Mouse (Mus musculus) spleen, adult 2 months (tissue): ENCODE data around the gene Tamm41. TPM values are rescaled to one million over a fixed set of nuclear protein-coding genes. Genes with fewer than 3 reads are reported as not detected.

Source experiments
- DNase-seq, 2 experiments: peaks; one replicate each; pipeline versions ENCODE4 v3.0.0 to v3.0.0-alpha.2; 2012 to 2021; ENCODE audit warnings: low spot score in 2 of 2, low read depth in 1 of 2
- H3K27ac ChIP-seq: fragments of 200-500 bp; 2 replicates; pipeline ENCODE4 v1.5.1; 2012; ENCODE audit warnings: low read length, inconsistent platforms; ENCODE audit not compliant: insufficient read depth
- H3K27me3 ChIP-seq: fragments of 200-500 bp; 2 replicates; pipeline ENCODE4 v1.6.1; 2012; ENCODE audit warnings: mild to moderate bottlenecking, moderate library complexity, low read length, inconsistent platforms; ENCODE audit not compliant: control insufficient read depth, insufficient read depth
- H3K36me3 ChIP-seq: fragments of 200-500 bp; 2 replicates; pipeline ENCODE4 v1.6.1; 2012; ENCODE audit warnings: mild to moderate bottlenecking, low read length, inconsistent platforms; ENCODE audit not compliant: control insufficient read depth, insufficient read depth
- H3K4me1 ChIP-seq: fragments of 200-500 bp; 2 replicates; pipeline ENCODE4 v1.6.1; 2011; ENCODE audit warnings: inconsistent platforms; ENCODE audit not compliant: control insufficient read depth, insufficient read depth, insufficient read length
- H3K4me3 ChIP-seq: fragments of 200-500 bp; 2 replicates; pipeline ENCODE4 v1.5.1; 2011; ENCODE audit warnings: mild to moderate bottlenecking, inconsistent platforms; ENCODE audit not compliant: insufficient read depth, insufficient read length; ENCODE audit errors: extremely low read depth
- CTCF ChIP-seq: fragments of 200-500 bp; IDR thresholded peaks from 2 replicates; pipeline ENCODE4 v1.5.1; 2011; ENCODE audit warnings: mild to moderate bottlenecking, inconsistent platforms; ENCODE audit not compliant: insufficient read depth, insufficient read length, insufficient replicate concordance; ENCODE audit errors: extremely low read depth
- POLR2A ChIP-seq: fragments of 200-500 bp; IDR thresholded peaks from 2 replicates; pipeline ENCODE4 v1.6.1; 2011; ENCODE audit warnings: low read depth, low read length, inconsistent platforms
- WGBS: fragments of 180-500 bp; shearing (Covaris S2); methylation state at CpG from one replicate; pipeline ENCODE4 v1.1.7; 2018; 5-methylcytosine and 5-hydroxymethylcytosine counted together
- polyA plus RNA-seq: library from polyadenylated mRNA; depleted of rRNA; stranded (reverse); fragments of >200 nt; gene quantifications from 2 replicates; pipeline ENCODE4 v1.2.3, GENCODE M21; 2012

Gene Tamm41
- polyA plus RNA-seq, 1 experiment = 24.3 TPM

DNA sequence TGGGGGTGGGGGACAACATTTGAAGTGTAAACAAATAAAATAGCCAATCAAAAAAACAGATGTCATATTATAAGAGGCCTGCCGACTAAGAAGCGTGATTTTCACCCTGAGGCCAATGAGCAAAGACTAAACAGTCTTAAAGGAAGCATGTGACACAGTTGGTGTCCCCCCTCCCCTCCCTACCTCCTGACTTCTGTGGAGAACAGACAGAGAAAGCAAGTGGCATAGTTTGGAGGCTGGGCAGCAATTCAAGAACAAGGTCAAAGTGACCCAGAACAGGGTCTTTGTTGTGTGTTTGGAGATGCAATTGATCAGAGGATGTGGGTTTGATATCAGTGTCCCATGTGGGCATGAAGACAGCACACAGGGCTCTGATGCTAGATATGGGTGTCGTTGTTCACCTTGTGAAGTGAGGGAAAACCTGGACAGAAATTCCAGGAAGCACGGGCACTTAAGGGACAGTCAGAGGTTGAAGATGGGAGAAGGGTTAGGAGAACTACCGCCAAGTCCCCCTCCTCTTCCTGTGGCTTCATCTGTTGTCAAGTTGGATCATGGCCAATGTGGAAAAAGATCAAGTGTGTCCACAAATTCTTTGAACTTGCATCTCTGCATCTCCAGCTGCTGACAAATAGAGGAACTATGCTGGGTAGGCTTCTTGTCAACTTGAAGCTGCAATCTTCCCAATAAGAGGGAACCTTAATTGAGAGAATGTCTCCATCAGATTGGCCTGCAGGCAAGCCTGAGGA lies 25.1 kb upstream of the Tamm41 start:
- H3K27me3 ChIP-seq = no peaks in the 10 kb centered on the region
- DNase-seq = no peak
- 63% methylated on average over 5 of the region's 5 CpGs for WGBS
- H3K4me1 ChIP-seq = no peaks in the 10 kb centered on the region
- H3K36me3 ChIP-seq = no peaks in the 10 kb centered on the region
- H3K4me3 ChIP-seq = no peak overlapping the region
- no peak overlapping the region for H3K27ac ChIP-seq
- TF ChIP-seq POLR2A (no peak), CTCF (no peak)

GRCm38 (mm10) chr6:115059227-115059626 lies 21.6 kb upstream of the Tamm41 start:
- no peak overlapping the region for H3K4me3 ChIP-seq
- TF ChIP-seq POLR2A = no peak
- TF ChIP-seq CTCF = no peak
- DNase-seq = no peak
- H3K27ac ChIP-seq = no peak overlapping the region
- 48% methylated on average over 5 of the region's 5 CpGs for WGBS
- H3K27me3 ChIP-seq = no peaks in the 10 kb centered on the region
- H3K36me3 ChIP-seq = no peaks in the 10 kb centered on the region
- H3K4me1 ChIP-seq = no peaks in the 10 kb centered on the region

- H3K27me3 ChIP-seq = no peaks in the 10 kb centered on the region
- no peak for TF ChIP-seq POLR2A
- DNase-seq = no peak
- 51% methylated on average over 2 of the region's 2 CpGs for WGBS
- H3K4me1 ChIP-seq = no peaks in the 10 kb centered on the region
- no peak overlapping the region for H3K27ac ChIP-seq
- no peaks in the 10 kb centered on the region for H3K36me3 ChIP-seq
- H3K4me3 ChIP-seq = no peak overlapping the region
These were observed 19.0 kb upstream of the Tamm41 start for GRCm38 (mm10) chr6:115056699-115057098.

DNA sequence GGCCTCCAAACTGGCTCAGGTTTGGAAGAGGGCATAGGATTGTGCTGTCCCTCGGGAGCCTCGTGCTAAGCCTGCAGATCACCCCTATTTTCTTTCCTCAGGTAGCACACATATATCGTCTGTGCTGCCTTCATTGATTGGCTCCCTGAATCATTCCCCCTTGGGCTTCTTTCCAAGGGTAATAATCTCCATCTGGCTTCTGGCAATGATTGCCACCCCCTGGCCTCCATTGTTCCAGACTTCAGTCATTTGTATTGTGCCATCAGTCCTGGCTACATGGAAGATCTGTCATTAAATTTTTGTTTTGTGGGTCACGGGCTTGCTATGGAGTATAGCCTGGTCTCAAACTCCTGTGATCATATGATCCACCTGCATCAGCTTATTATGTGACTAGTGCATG lies 17.8 kb upstream of the Tamm41 start:
- Histone ChIP-seq H3K27ac (no peak overlapping the region), H3K27me3 (no peaks in the 10 kb centered on the region), H3K4me1 (no peaks in the 10 kb centered on the region), H3K4me3 (no peak overlapping the region), H3K36me3 (no peaks in the 10 kb centered on the region)
- TF ChIP-seq POLR2A = no peak
- TF ChIP-seq CTCF = no peak
- 77% methylated on average over 4 of the region's 4 CpGs for WGBS
- DNase-seq = no peak

DNA sequence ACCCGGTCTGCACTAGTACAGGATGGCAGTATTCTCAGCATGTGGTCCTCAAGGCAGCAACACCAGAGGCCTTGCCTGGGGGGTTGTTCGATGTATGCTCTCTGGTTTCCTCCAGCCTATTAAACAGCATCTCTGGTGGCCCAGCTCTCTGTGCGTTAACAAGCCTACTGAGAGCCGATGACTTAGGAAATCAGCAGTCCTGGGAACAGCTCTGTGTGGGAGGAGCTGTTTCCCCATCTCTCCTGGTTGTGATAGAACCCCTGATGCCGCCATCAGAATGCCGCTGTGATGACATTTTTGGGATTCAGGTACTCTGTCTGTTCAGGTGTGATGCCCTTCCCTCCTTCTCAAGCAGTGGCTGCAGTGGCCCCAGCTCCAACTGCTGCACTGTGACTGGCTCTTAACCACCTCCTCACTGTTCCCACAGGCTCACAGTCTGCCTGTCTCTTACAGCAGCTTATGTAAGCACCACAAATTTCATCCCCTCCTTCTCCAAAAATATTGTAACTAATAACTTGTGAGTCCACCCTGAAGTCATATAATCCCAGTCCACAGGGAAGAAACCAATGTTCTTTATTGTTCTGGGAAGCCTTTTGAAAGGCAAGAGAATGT lies 14.0 kb upstream of the Tamm41 start:
- Histone ChIP-seq H3K4me1 (no peaks in the 10 kb centered on the region), H3K36me3 (no peaks in the 10 kb centered on the region), H3K27me3 (no peaks in the 10 kb centered on the region), H3K27ac (no peak overlapping the region), H3K4me3 (no peak overlapping the region)
- 74% methylated on average over 6 of the region's 6 CpGs for WGBS
- DNase-seq = no peak
- TF ChIP-seq POLR2A = no peak
- no peak for TF ChIP-seq CTCF

- no peak for TF ChIP-seq CTCF
- TF ChIP-seq POLR2A = no peak
- Histone ChIP-seq H3K4me3 (no peak overlapping the region), H3K27ac (no peak overlapping the region), H3K4me1 (no peaks in the 10 kb centered on the region), H3K36me3 (no peaks in the 10 kb centered on the region), H3K27me3 (no peaks in the 10 kb centered on the region)
- 18% methylated on average over 4 of the region's 4 CpGs for WGBS
- no peak for DNase-seq
These were observed 11.3 kb upstream of the Tamm41 start for GRCm38 (mm10) chr6:115049015-115049414.

DNA sequence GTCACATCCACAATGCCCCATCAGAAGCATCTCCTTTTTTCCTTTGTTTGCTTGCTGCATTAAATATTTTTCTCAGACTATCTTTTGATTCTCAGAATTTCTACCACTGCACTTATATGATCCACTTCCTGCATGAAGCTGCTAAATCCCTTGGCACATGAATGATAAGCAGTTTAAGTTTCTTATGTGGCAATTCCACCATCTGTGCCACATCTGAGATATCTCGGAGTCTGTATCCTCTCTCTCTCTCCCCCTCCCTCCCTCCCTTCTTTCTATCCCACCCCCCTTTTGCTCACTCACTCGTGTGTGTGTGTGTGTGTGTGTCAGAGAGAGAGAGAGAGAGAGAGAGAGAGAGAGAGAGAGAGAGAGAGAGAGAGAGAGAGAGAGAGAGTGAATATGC lies 10.1 kb upstream of the Tamm41 start:
- WGBS = 47% methylated on average over 2 of the region's 2 CpGs
- Histone ChIP-seq H3K4me3 (no peak overlapping the region), H3K27me3 (no peaks in the 10 kb centered on the region), H3K27ac (no peak overlapping the region), H3K4me1 (no peaks in the 10 kb centered on the region), H3K36me3 (no peaks in the 10 kb centered on the region)
- TF ChIP-seq CTCF = no peak
- no peak for TF ChIP-seq POLR2A
- DNase-seq = no peak
